28 mouse cellular contexts compared by ENCODE assay signal in genomic region chr19:8896231-8896630, GRCm38 (mm10). TPM values are rescaled to one million over a fixed set of nuclear protein-coding genes. Genes with fewer than 3 reads are reported as not detected.
DNase-seq lines count a peak whose midpoint lies in the region; ATAC-seq and TF ChIP-seq lines count a peak whose summit lies in the region.
"Not testable (repeated sequence)": the region's sequence is repeated elsewhere in the genome, so short reads cannot be mapped to it uniquely, and the experiment has no call there.
"Had no signal": no experiment of that assay in that cellular context is flagged by ENCODE, and none has a peak within 500 bp of the region (broad histone marks: within the 10 kb centered on the region; RNA-seq: fewer than 3 reads in every experiment).

No protein-coding gene starts in this region.

- dilution Hi-C loops in CH12.LX (cut with MboI; ENCODE audit: extremely low pct_ligation_motif_present, extremely low pct_unique_long_range_greater_than_20kb, low sequenced_read_pairs), result not testable (repeated sequence)

- not testable (repeated sequence) for TF ChIP-seq RAD21 in CH12.LX (IDR thresholded peaks at IDR 0.05; ENCODE audit: low read depth, low read length)

- H3K27me3 ChIP-seq in CH12.LX (replicated peaks); embryonic facial prominence, embryonic 15.5 days; heart, embryonic 13.5 days (replicated peaks); limb, embryonic 12.5 days; liver, embryonic 14.5 days (ENCODE audit: control insufficient read depth, insufficient read depth, low read length); stomach, embryonic 16.5 days (ENCODE audit: control insufficient read depth, insufficient read depth, low read length): not testable (repeated sequence)

- H3K9me3 ChIP-seq in CH12.LX (replicated peaks; ENCODE audit: low read length); embryonic facial prominence, embryonic 15.5 days (replicated peaks); heart, embryonic 13.5 days; limb, embryonic 12.5 days; liver, embryonic 14.5 days (ENCODE audit: control insufficient read depth, low read length); stomach, embryonic 16.5 days (replicated peaks; ENCODE audit: control insufficient read depth, low read length): not testable (repeated sequence)

- H3K36me3 ChIP-seq in CH12.LX (replicated peaks in 1 of 2; ENCODE audit: control insufficient read depth in 1 of 2, insufficient read depth in 1 of 2, low read length in 1 of 2), result peaks cover 23 to 34% of the 10 kb centered on the region in 2 experiments
- peaks cover 26% of the 10 kb centered on the region for H3K36me3 ChIP-seq in embryonic facial prominence, embryonic 15.5 days
- H3K36me3 ChIP-seq in heart, embryonic 13.5 days, result peaks cover 31% of the 10 kb centered on the region
- H3K36me3 ChIP-seq in limb, embryonic 12.5 days, result peaks cover 37% of the 10 kb centered on the region
- H3K36me3 ChIP-seq in liver, embryonic 14.5 days (replicated peaks; ENCODE audit: control insufficient read depth, insufficient read depth, low read depth), result peaks cover 19% of the 10 kb centered on the region
- H3K36me3 ChIP-seq in stomach, embryonic 16.5 days (ENCODE audit: control insufficient read depth, insufficient read depth, low read length), result not testable (repeated sequence)

- in situ Hi-C loops in CH12.LX (cut with MboI; ENCODE audit: low pct_ligation_motif_present, low pct_unique_long_range_greater_than_20kb, low sequenced_read_pairs), result loop anchor here (5.0 kb wide), 1 partner anchor 41 kb away; no protein-coding TSS in a partner anchor

- ATAC-seq in embryonic facial prominence, embryonic 15.5 days (ENCODE audit: insufficient number of reproducible peaks, low FRiP score, low TSS enrichment, low read depth); heart, embryonic 13.5 days (ENCODE audit: extremely low read depth, insufficient number of reproducible peaks, low FRiP score, low TSS enrichment); limb, embryonic 12.5 days (ENCODE audit: insufficient number of reproducible peaks, insufficient read depth, low FRiP score, low TSS enrichment, low read depth); liver, embryonic 14.5 days (ENCODE audit: insufficient read depth); stomach, embryonic 16.5 days (ENCODE audit: insufficient read depth, low FRiP score): not testable (repeated sequence)

- peaks cover 62% of the 10 kb centered on the region for H3K79me2 ChIP-seq in CH12.LX (replicated peaks; ENCODE audit: control insufficient read depth, extremely low read depth, insufficient read depth, poor library complexity, severe bottlenecking)

- not testable (repeated sequence) for TF ChIP-seq EP300 in CH12.LX (IDR thresholded peaks at IDR 0.05; ENCODE audit: low read length); liver, embryonic 14.5 days (IDR thresholded peaks at IDR 0.05; ENCODE audit: low read depth)

- TF ChIP-seq CTCF in CH12.LX (conservative IDR thresholded peaks at IDR 0.05 in 1 of 2, IDR thresholded peaks at IDR 0.05 in 1 of 2; ENCODE audit: low read depth in 2 of 2, low read length in 2 of 2); bone marrow, adult 2 months (IDR thresholded peaks at IDR 0.05; ENCODE audit: control insufficient read depth, insufficient read depth, low read length); liver, embryonic 14.5 days (IDR thresholded peaks at IDR 0.05; ENCODE audit: low read depth): not testable (repeated sequence)

- H3K9ac ChIP-seq in CH12.LX (ENCODE audit: insufficient read depth, low read depth), result peak overlapping the region; percentile 71; the same call in 1 of the 2 replicates
- peak overlapping the region; percentile 2; the same call in 1 of the 2 replicates for H3K9ac ChIP-seq in embryonic facial prominence, embryonic 15.5 days
- H3K9ac ChIP-seq in heart, embryonic 13.5 days, result peak overlapping the region; percentile 96
- H3K9ac ChIP-seq in limb, embryonic 12.5 days (replicated peaks), result 0 out of 2 replicates have a peak overlapping the region, but pooled peaks have one; percentile 63
- not testable (repeated sequence) for H3K9ac ChIP-seq in liver, embryonic 14.5 days (replicated peaks)
- H3K9ac ChIP-seq in stomach, embryonic 16.5 days (ENCODE audit: low read length), result 0 out of 2 replicates have a peak overlapping the region, but pooled peaks have one; percentile 7

- peak overlapping the region; percentile 90; the same call in 1 of the 2 replicates for H3K27ac ChIP-seq in CH12.LX (ENCODE audit: insufficient read depth, low read depth)
- H3K27ac ChIP-seq in bone marrow, adult 2 months (ENCODE audit: control insufficient read depth, insufficient read depth, low read depth, low read length, poor library complexity), result peak overlapping the region; percentile 75; the same call in 1 of the 2 replicates
- H3K27ac ChIP-seq in embryonic facial prominence, embryonic 15.5 days (replicated peaks), result 0 out of 2 replicates have a peak overlapping the region, but pooled peaks have one; percentile 28
- H3K27ac ChIP-seq in heart, embryonic 13.5 days (replicated peaks); limb, embryonic 12.5 days; liver, embryonic 14.5 days; stomach, embryonic 16.5 days (ENCODE audit: low read length): not testable (repeated sequence)

- TF ChIP-seq POLR2A in CH12.LX (IDR thresholded peaks at IDR 0.05; ENCODE audit: low read depth, low read length); bone marrow, adult 2 months (IDR thresholded peaks at IDR 0.05; ENCODE audit: borderline replicate concordance, control insufficient read depth, low read depth, low read length): not testable (repeated sequence)

- DNase-seq in CH12.LX (ENCODE audit: extremely low read depth); liver, embryonic 14.5 days (ENCODE audit: low read depth in 3 of 3, low spot score in 3 of 3): not testable (repeated sequence)

- H3K4me1 ChIP-seq in CH12.LX (ENCODE audit: control insufficient read depth in 1 of 2, insufficient read depth in 2 of 2), result peaks cover 23 to 64% of the 10 kb centered on the region in 2 experiments
- H3K4me1 ChIP-seq in bone marrow, adult 2 months (ENCODE audit: control insufficient read depth, insufficient read depth, low read length), result not testable (repeated sequence)
- peaks cover 38% of the 10 kb centered on the region for H3K4me1 ChIP-seq in embryonic facial prominence, embryonic 15.5 days
- peaks cover 40% of the 10 kb centered on the region for H3K4me1 ChIP-seq in heart, embryonic 13.5 days
- peaks cover 32% of the 10 kb centered on the region for H3K4me1 ChIP-seq in limb, embryonic 12.5 days (replicated peaks)
- H3K4me1 ChIP-seq in liver, embryonic 14.5 days (replicated peaks; ENCODE audit: control insufficient read depth in 2 of 2, insufficient read depth in 2 of 2, low read length in 1 of 2), result peaks cover 8 to 23% of the 10 kb centered on the region in 2 experiments
- peaks cover 20% of the 10 kb centered on the region for H3K4me1 ChIP-seq in stomach, embryonic 16.5 days (ENCODE audit: control insufficient read depth, insufficient read depth, low read length)

- peak overlapping the region in 1 of 3 experiments; percentile 55 for H3K4me3 ChIP-seq in CH12.LX (replicated peaks in 1 of 3; ENCODE audit: low read depth in 2 of 3, low read length in 2 of 3, poor library complexity in 1 of 3)
- H3K4me3 ChIP-seq in bone marrow, adult 2 months (replicated peaks; ENCODE audit: control insufficient read depth, low read depth, low read length); embryonic facial prominence, embryonic 15.5 days (replicated peaks); heart, embryonic 13.5 days; limb, embryonic 12.5 days (replicated peaks); liver, embryonic 14.5 days (ENCODE audit: insufficient read depth in 1 of 2, low read depth in 2 of 2, low read length in 2 of 2); stomach, embryonic 16.5 days (replicated peaks; ENCODE audit: low read length): not testable (repeated sequence)

- 66% methylated on average over 5 of the region's 5 CpGs for WGBS in bone marrow, adult 2 months
- WGBS in embryonic facial prominence, embryonic 15.5 days, result 91% methylated on average over 5 of the region's 5 CpGs
- WGBS in heart, embryonic 13.5 days, result 87% methylated on average over 5 of the region's 5 CpGs
- 85% methylated on average over 5 of the region's 5 CpGs for WGBS in limb, embryonic 12.5 days
- WGBS in liver, embryonic 14.5 days (ENCODE audit: insufficient replicate concordance), result 84% methylated on average over 5 of the region's 5 CpGs
- WGBS in stomach, embryonic 16.5 days, result 84% methylated on average over 5 of the region's 5 CpGs

- H3K4me2 ChIP-seq in CH12.LX (ENCODE audit: insufficient read depth, low read depth, poor library complexity, severe bottlenecking), result peak overlapping the region; percentile 90; the same call in 1 of the 2 replicates
- not testable (repeated sequence) for H3K4me2 ChIP-seq in embryonic facial prominence, embryonic 15.5 days (replicated peaks); heart, embryonic 13.5 days; stomach, embryonic 16.5 days (ENCODE audit: low read depth, low read length)
- peak overlapping the region; percentile 15; the same call in 1 of the 2 replicates for H3K4me2 ChIP-seq in limb, embryonic 12.5 days
- 0 out of 2 replicates have a peak overlapping the region, but pooled peaks have one; percentile 11 for H3K4me2 ChIP-seq in liver, embryonic 14.5 days (ENCODE audit: low read depth)

RNA-seq across cellular contexts. Expression of gene Ganab, which starts 1.6 kb away (rescaled TPM):
- total RNA-seq in CH12.LX (2012; rRNA removed) (165 and 169 TPM in 2 replicates), CH12.LX (2014; rRNA removed) (85.7 and 97.0 TPM in 2 replicates)
- 139 and 143 TPM in 2 replicates for polyA plus RNA-seq in CH12.LX (2012; ENCODE audit: insufficient read length, low read depth)
- 41.4 and 61.7 TPM in 2 replicates for polyA plus RNA-seq in bone marrow, adult 2 months (2011; ENCODE audit: insufficient read depth, insufficient read length, low replicate concordance, missing spikeins)
- polyA plus RNA-seq in embryonic facial prominence, embryonic 15.5 days (2015; fragmentation: Nextera tagmentation; extraction: Ambion mirVana), result 99.0 and 104 TPM in 2 replicates
- 63.5 and 63.8 TPM in 2 replicates for polyA plus RNA-seq in heart, embryonic 13.5 days (2015; fragmentation: Nextera tagmentation; extraction: Ambion mirVana)
- polyA plus RNA-seq in limb, embryonic 12.5 days (2016; fragmentation: Nextera tagmentation; extraction: Ambion mirVana), result 116 and 117 TPM in 2 replicates
- polyA plus RNA-seq in liver, embryonic 14.5 days (2012; rRNA removed), result 48.7 and 52.2 TPM in 2 replicates
- 33.7 and 37.0 TPM in 2 replicates for polyA plus RNA-seq in liver, embryonic 14.5 days (2014; fragmentation: Nextera tagmentation; extraction: Ambion mirVana)
- polyA plus RNA-seq in stomach, embryonic 16.5 days (2015; fragmentation: Nextera tagmentation; extraction: Ambion mirVana), result 105 and 108 TPM in 2 replicates

RNA-seq across cellular contexts. Expression of gene Ints5, which starts 3.4 kb away (rescaled TPM):
- total RNA-seq in CH12.LX (2012; rRNA removed) (38.9 and 49.9 TPM in 2 replicates), CH12.LX (2014; rRNA removed) (15.7 and 17.2 TPM in 2 replicates)
- 30.6 and 38.0 TPM in 2 replicates for polyA plus RNA-seq in CH12.LX (2012; ENCODE audit: insufficient read length, low read depth)
- polyA plus RNA-seq in bone marrow, adult 2 months (2011; ENCODE audit: insufficient read depth, insufficient read length, low replicate concordance, missing spikeins), result 6.7 and 12.1 TPM in 2 replicates
- polyA plus RNA-seq in embryonic facial prominence, embryonic 15.5 days (2015; fragmentation: Nextera tagmentation; extraction: Ambion mirVana), result 42.7 and 45.8 TPM in 2 replicates
- 23.9 and 25.5 TPM in 2 replicates for polyA plus RNA-seq in heart, embryonic 13.5 days (2015; fragmentation: Nextera tagmentation; extraction: Ambion mirVana)
- polyA plus RNA-seq in limb, embryonic 12.5 days (2016; fragmentation: Nextera tagmentation; extraction: Ambion mirVana), result 48.9 and 51.3 TPM in 2 replicates
- 12.2 and 14.4 TPM in 2 replicates for polyA plus RNA-seq in liver, embryonic 14.5 days (2012; rRNA removed)
- polyA plus RNA-seq in liver, embryonic 14.5 days (2014; fragmentation: Nextera tagmentation; extraction: Ambion mirVana), result 14.7 and 16.3 TPM in 2 replicates
- polyA plus RNA-seq in stomach, embryonic 16.5 days (2015; fragmentation: Nextera tagmentation; extraction: Ambion mirVana), result 35.4 and 39.7 TPM in 2 replicates

RNA-seq across cellular contexts. Expression of gene Gm49416, which starts 7.5 kb away (rescaled TPM):
- total RNA-seq in CH12.LX (2012; rRNA removed) (not detected in 2 replicates), CH12.LX (2014; rRNA removed) (not detected in 2 replicates)
- 11.1 and 53.2 TPM in 2 replicates for polyA plus RNA-seq in CH12.LX (2012; ENCODE audit: insufficient read length, low read depth)
- polyA plus RNA-seq in bone marrow, adult 2 months (2011; ENCODE audit: insufficient read depth, insufficient read length, low replicate concordance, missing spikeins), result not detected in 2 replicates
- polyA plus RNA-seq in embryonic facial prominence, embryonic 15.5 days (2015; fragmentation: Nextera tagmentation; extraction: Ambion mirVana), result 0.24 TPM in 1 of 2 replicates, not detected in the other
- not detected in 2 replicates for polyA plus RNA-seq in heart, embryonic 13.5 days (2015; fragmentation: Nextera tagmentation; extraction: Ambion mirVana)
- polyA plus RNA-seq in limb, embryonic 12.5 days (2016; fragmentation: Nextera tagmentation; extraction: Ambion mirVana), result not detected in 2 replicates
- polyA plus RNA-seq in liver, embryonic 14.5 days (2012; rRNA removed), result 0.13 TPM in 1 of 2 replicates, not detected in the other
- not detected in 2 replicates for polyA plus RNA-seq in liver, embryonic 14.5 days (2014; fragmentation: Nextera tagmentation; extraction: Ambion mirVana)
- polyA plus RNA-seq in stomach, embryonic 16.5 days (2015; fragmentation: Nextera tagmentation; extraction: Ambion mirVana), result 0.18 TPM in 1 of 2 replicates, not detected in the other
- total RNA-seq: adrenal gland, postnatal 25 days; liver, adult 2 months had no signal
- polyA plus RNA-seq: cerebellum, adult 2 months; cortical plate, adult 2 months; forebrain, embryonic 11.5 days; heart, embryonic 15.5 days; hindbrain, embryonic 12.5 days; kidney, embryonic 14.5 days; limb, embryonic 10.5 days; liver, adult 2 months; midbrain, embryonic 15.5 days; stomach, postnatal 0 days; thymus, adult 2 months had no signal

RNA-seq across cellular contexts. Expression of gene 1810009A15Rik, which starts 7.6 kb away (rescaled TPM):
- total RNA-seq in CH12.LX (2012; rRNA removed), result 157 and 224 TPM in 2 replicates
- 198 and 218 TPM in 2 replicates for total RNA-seq in CH12.LX (2014; rRNA removed)
- polyA plus RNA-seq in CH12.LX (2012; ENCODE audit: insufficient read length, low read depth), result 161 and 176 TPM in 2 replicates
- 50.8 and 83.6 TPM in 2 replicates for polyA plus RNA-seq in bone marrow, adult 2 months (2011; ENCODE audit: insufficient read depth, insufficient read length, low replicate concordance, missing spikeins)
- 82.8 and 84.2 TPM in 2 replicates for polyA plus RNA-seq in embryonic facial prominence, embryonic 15.5 days (2015; fragmentation: Nextera tagmentation; extraction: Ambion mirVana)
- 61.9 and 71.3 TPM in 2 replicates for polyA plus RNA-seq in heart, embryonic 13.5 days (2015; fragmentation: Nextera tagmentation; extraction: Ambion mirVana)
- 112 and 114 TPM in 2 replicates for polyA plus RNA-seq in limb, embryonic 12.5 days (2016; fragmentation: Nextera tagmentation; extraction: Ambion mirVana)
- polyA plus RNA-seq in liver, embryonic 14.5 days (2012; rRNA removed), result 36.7 and 52.7 TPM in 2 replicates
- polyA plus RNA-seq in liver, embryonic 14.5 days (2014; fragmentation: Nextera tagmentation; extraction: Ambion mirVana), result 65.0 and 70.8 TPM in 2 replicates
- polyA plus RNA-seq in stomach, embryonic 16.5 days (2015; fragmentation: Nextera tagmentation; extraction: Ambion mirVana), result 74.3 and 75.6 TPM in 2 replicates

RNA-seq across cellular contexts. Expression of gene Gm49403, which starts 12.5 kb away (rescaled TPM):
- total RNA-seq in CH12.LX (2012; rRNA removed) (not detected in 2 replicates), CH12.LX (2014; rRNA removed) (not detected in 2 replicates)
- not detected in 2 replicates for polyA plus RNA-seq in CH12.LX (2012; ENCODE audit: insufficient read length, low read depth)
- not detected in 2 replicates for polyA plus RNA-seq in bone marrow, adult 2 months (2011; ENCODE audit: insufficient read depth, insufficient read length, low replicate concordance, missing spikeins)
- polyA plus RNA-seq in embryonic facial prominence, embryonic 15.5 days (2015; fragmentation: Nextera tagmentation; extraction: Ambion mirVana), result not detected in 2 replicates
- polyA plus RNA-seq in heart, embryonic 13.5 days (2015; fragmentation: Nextera tagmentation; extraction: Ambion mirVana), result not detected in 2 replicates
- not detected in 2 replicates for polyA plus RNA-seq in limb, embryonic 12.5 days (2016; fragmentation: Nextera tagmentation; extraction: Ambion mirVana)
- not detected in 2 replicates for polyA plus RNA-seq in liver, embryonic 14.5 days (2012; rRNA removed)
- polyA plus RNA-seq in liver, embryonic 14.5 days (2014; fragmentation: Nextera tagmentation; extraction: Ambion mirVana), result not detected in 2 replicates
- not detected in 2 replicates for polyA plus RNA-seq in stomach, embryonic 16.5 days (2015; fragmentation: Nextera tagmentation; extraction: Ambion mirVana)
- total RNA-seq: adrenal gland, adult 18-20 months; adrenal gland, postnatal 25 days; forebrain, postnatal 0 days; gastrocnemius, adult 8-10 months; gastrocnemius, postnatal 4 days; heart, adult 8-10 months; heart, postnatal 25 days; left cerebral cortex, postnatal 10 days; liver, adult 2 months had no signal
- polyA plus RNA-seq: brain, embryonic 14.5 days; cerebellum, adult 2 months; cortical plate, adult 2 months; forebrain, embryonic 11.5 days; forebrain, postnatal 0 days; heart, embryonic 15.5 days; hindbrain, embryonic 12.5 days; kidney, embryonic 14.5 days; limb, embryonic 10.5 days; liver, adult 2 months; lung, embryonic 14.5 days; midbrain, embryonic 15.5 days; stomach, postnatal 0 days; thymus, adult 2 months had no signal
